In genomic region chr12:20231986-20232541, GRCm38 (mm10) we compare ENCODE assay signal across 8 mouse cellular contexts.
DNase-seq lines count a peak whose midpoint lies in the region; ATAC-seq and TF ChIP-seq lines count a peak whose summit lies in the region.

No protein-coding gene starts in this region.

- peaks cover 81% of the 10 kb centered on the region for H3K9me3 ChIP-seq in midbrain, embryonic 10.5 days (replicated peaks)
- peaks cover 72% of the 10 kb centered on the region for H3K9me3 ChIP-seq in midbrain, embryonic 13.5 days
- H3K9me3 ChIP-seq in embryonic facial prominence, embryonic 10.5 days: peaks cover 80% of the 10 kb centered on the region
- H3K9me3 ChIP-seq in midbrain, postnatal 0 days (ENCODE audit: low read length): peaks cover 71% of the 10 kb centered on the region

- peaks cover 47% of the 10 kb centered on the region for H3K27me3 ChIP-seq in midbrain, embryonic 10.5 days (ENCODE audit: low read depth, poor library complexity, severe bottlenecking)
- peaks cover 2% of the 10 kb centered on the region; the same call in 1 of the 2 replicates for H3K27me3 ChIP-seq in midbrain, embryonic 13.5 days
- H3K27me3 ChIP-seq in embryonic facial prominence, embryonic 10.5 days (replicated peaks; ENCODE audit: low read depth, poor library complexity, severe bottlenecking): peaks cover 54% of the 10 kb centered on the region
- H3K27me3 ChIP-seq in midbrain, postnatal 0 days (ENCODE audit: insufficient read depth, low read length): no peaks in the 10 kb centered on the region

- H3K4me1 ChIP-seq in midbrain, embryonic 10.5 days: no peaks in the 10 kb centered on the region
- no peaks in the 10 kb centered on the region for H3K4me1 ChIP-seq in midbrain, embryonic 13.5 days (replicated peaks)
- no peaks in the 10 kb centered on the region for H3K4me1 ChIP-seq in embryonic facial prominence, embryonic 10.5 days
- H3K4me1 ChIP-seq in midbrain, postnatal 0 days (ENCODE audit: insufficient read depth, low read length): no peaks in the 10 kb centered on the region

- intact Hi-C loops in gastrocnemius, postnatal 14 days (cut with DNase I; ENCODE audit: low total_unique reads): no loop called here

- no peak for ATAC-seq in midbrain, embryonic 13.5 days
- no peak for ATAC-seq in midbrain, postnatal 0 days (ENCODE audit: low FRiP score)

- H3K36me3 ChIP-seq in midbrain, embryonic 10.5 days: peaks cover 48% of the 10 kb centered on the region
- peaks cover 26% of the 10 kb centered on the region; the same call in 1 of the 2 replicates for H3K36me3 ChIP-seq in midbrain, embryonic 13.5 days
- peaks cover 68% of the 10 kb centered on the region for H3K36me3 ChIP-seq in embryonic facial prominence, embryonic 10.5 days (replicated peaks)
- H3K36me3 ChIP-seq in midbrain, postnatal 0 days (ENCODE audit: insufficient read depth, low read length): no peaks in the 10 kb centered on the region

- H3K9ac ChIP-seq in midbrain, embryonic 13.5 days (replicated peaks): no peak overlapping the region
- H3K9ac ChIP-seq in midbrain, postnatal 0 days (replicated peaks; ENCODE audit: low read length, poor library complexity, severe bottlenecking): no peak overlapping the region

- 66% methylated on average over 14 of the region's 14 CpGs for WGBS in midbrain, embryonic 10.5 days
- WGBS in midbrain, embryonic 13.5 days: 69% methylated on average over 14 of the region's 14 CpGs
- 68% methylated on average over 14 of the region's 14 CpGs for WGBS in embryonic facial prominence, embryonic 10.5 days
- WGBS in midbrain, postnatal 0 days: 67% methylated on average over 14 of the region's 14 CpGs

- no peak overlapping the region for H3K4me3 ChIP-seq in midbrain, embryonic 10.5 days
- H3K4me3 ChIP-seq in midbrain, embryonic 13.5 days (replicated peaks): no peak overlapping the region
- no peak overlapping the region for H3K4me3 ChIP-seq in embryonic facial prominence, embryonic 10.5 days
- no peak overlapping the region for H3K4me3 ChIP-seq in midbrain, postnatal 0 days (ENCODE audit: low read depth, low read length)

- no peak for TF ChIP-seq CTCF in midbrain, postnatal 0 days (IDR thresholded peaks at IDR 0.05)

- DNase-seq in gastrocnemius, postnatal 14 days: peak; percentile 4
- DNase-seq in gastrocnemius, postnatal 10 days: no peak
- DNase-seq in midbrain, embryonic 10.5 days (ENCODE audit: low spot score): peak; percentile 16
- peak; percentile 13 for DNase-seq in embryonic facial prominence, embryonic 10.5 days (ENCODE audit: low spot score)
- peak; percentile 0 for DNase-seq in midbrain, postnatal 0 days (ENCODE audit: low spot score)
- no peak for DNase-seq in layer of hippocampus, postnatal 10 days (ENCODE audit: low spot score in 2 of 2)
- no peak for DNase-seq in right cerebral cortex, postnatal 25 days

- H3K27ac ChIP-seq in midbrain, embryonic 10.5 days (replicated peaks): no peak overlapping the region
- no peak overlapping the region for H3K27ac ChIP-seq in midbrain, embryonic 13.5 days
- no peak overlapping the region for H3K27ac ChIP-seq in embryonic facial prominence, embryonic 10.5 days (replicated peaks)
- H3K27ac ChIP-seq in midbrain, postnatal 0 days (ENCODE audit: low read depth, low read length): no peak overlapping the region

- no peak overlapping the region for H3K4me2 ChIP-seq in midbrain, embryonic 13.5 days (replicated peaks)
- no peak overlapping the region for H3K4me2 ChIP-seq in midbrain, postnatal 0 days (ENCODE audit: low read depth, low read length, poor library complexity, severe bottlenecking)

Comparison
In these comparisons a context has a peak if more than half of its experiments do, and no peak if none do; other contexts are left out.
1. DNase-seq: peak in gastrocnemius, postnatal 14 days (single experiment), midbrain, embryonic 10.5 days (single experiment), embryonic facial prominence, embryonic 10.5 days (single experiment) and midbrain, postnatal 0 days (single experiment); none in gastrocnemius, postnatal 10 days (single experiment), layer of hippocampus, postnatal 10 days (0 of 2) and right cerebral cortex, postnatal 25 days (single experiment).